Mouse (Mus musculus): Measurements from ENCODE around the gene Trim29. TPM values are rescaled to one million over a fixed set of nuclear protein-coding genes. Genes with fewer than 3 reads are reported as not detected.

Trim29 gene
- 38.5 and 43.0 TPM in 2 replicates for polyA plus RNA-seq (2012; rRNA removed)

GRCm38 (mm10) chr9:43310538-43310937 lies at the start of gene Trim29:
Trim29 (plus strand) TSS chr9:43310848.

Other genes starting within 250 kb of the Trim29 start
- gene Arhgef12, start 203.6 kb upstream of the Trim29 start, polyA plus RNA-seq (2012; rRNA removed), result 4.2 and 7.2 TPM in 2 replicates
- gene Tmem136, start 194.3 kb upstream of the Trim29 start, polyA plus RNA-seq (2012; rRNA removed), result 0.89 and 1.3 TPM in 2 replicates
- gene Pou2f3, start 100.5 kb upstream of the Trim29 start, polyA plus RNA-seq (2012; rRNA removed), result 1.2 and 1.3 TPM in 2 replicates
- gene Oaf, start 70.9 kb upstream of the Trim29 start, polyA plus RNA-seq (2012; rRNA removed), result 12.7 and 17.0 TPM in 2 replicates